Mouse (Mus musculus) cortical plate, adult 2 months (tissue): ENCODE data around the gene Psmc5.

Experiments
- CTCF ChIP-seq: fragments of 200-500 bp; IDR thresholded peaks from 2 replicates; pipeline ENCODE4 v1.5.1; 2011; ENCODE audit warnings: mild to moderate bottlenecking, control low read depth, low read length; ENCODE audit not compliant: insufficient read depth; ENCODE audit errors: extremely low read depth
- POLR2A ChIP-seq: fragments of 200-500 bp; IDR thresholded peaks from 2 replicates; pipeline ENCODE4 v1.6.1; 2011; ENCODE audit warnings: mild to moderate bottlenecking, low read length, control low read depth; ENCODE audit not compliant: insufficient read depth; ENCODE audit errors: extremely low read depth

DNA sequence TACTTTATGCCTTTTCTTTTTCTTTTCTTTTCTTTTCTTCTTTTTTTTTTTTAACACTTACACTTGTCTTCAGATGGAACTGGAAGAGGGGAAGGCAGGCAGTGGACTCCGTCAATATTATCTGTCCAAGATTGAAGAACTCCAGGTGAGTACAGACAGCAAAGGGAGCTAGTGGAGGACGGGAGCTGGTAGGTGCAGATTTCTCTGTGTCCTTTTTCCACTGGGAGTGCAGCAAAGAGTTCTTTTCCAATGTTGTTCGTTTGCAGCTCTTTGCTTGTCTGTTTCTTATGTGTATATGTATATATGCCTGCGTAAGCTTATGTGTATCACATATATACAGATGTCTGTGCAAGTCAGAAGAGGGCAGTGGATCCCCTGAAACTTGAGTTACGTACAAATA lies 821 bp downstream of the Psmc5 start:
- TF ChIP-seq CTCF = no peak
- no peak for TF ChIP-seq POLR2A
